8 mouse cellular contexts compared by ENCODE assay signal in the genomic region with DNA sequence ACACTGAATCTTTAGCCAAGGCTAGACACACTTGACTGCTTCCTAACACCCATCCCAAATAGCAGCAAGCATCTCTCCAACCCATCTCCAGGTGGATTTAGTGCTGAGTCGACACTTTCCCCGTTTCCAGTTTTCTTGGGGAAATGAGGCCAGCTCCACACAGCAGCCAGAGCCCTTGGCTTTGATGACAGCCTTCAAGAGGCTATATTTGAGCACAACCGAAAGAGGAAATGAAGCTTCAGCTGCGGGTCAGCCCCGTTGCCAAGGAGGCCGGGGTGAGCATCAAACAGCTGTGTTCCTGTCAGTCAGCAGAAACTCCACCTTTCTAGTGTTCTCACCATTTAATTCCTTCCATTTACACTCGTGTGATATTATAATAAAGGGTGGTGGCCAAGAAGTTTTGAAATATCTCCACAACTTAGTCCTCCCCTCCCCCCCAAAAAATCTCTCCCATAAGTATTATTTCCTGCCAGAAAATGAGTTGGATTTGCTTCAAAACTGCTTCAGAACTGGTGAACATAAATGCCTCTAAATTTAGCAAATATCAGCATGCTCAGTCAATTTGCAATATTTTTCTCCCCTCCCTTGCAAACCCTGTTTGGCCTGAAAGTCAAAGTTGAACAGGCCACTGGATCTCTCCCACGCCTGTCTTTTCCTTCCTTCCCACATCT.
A peak's percentile ranks its signal among the peaks of the same experiment; 100 is the strongest.
DNase-seq lines count a peak whose midpoint lies in the region; ATAC-seq and TF ChIP-seq lines count a peak whose summit lies in the region.

No protein-coding gene starts in this region.

- H3K27me3 ChIP-seq in limb, embryonic 14.5 days (ENCODE audit: control insufficient read depth, insufficient read depth, low read length), result no peaks in the 10 kb centered on the region
- no peaks in the 10 kb centered on the region for H3K27me3 ChIP-seq in limb, embryonic 10.5 days (ENCODE audit: low read depth, poor library complexity, severe bottlenecking)
- H3K27me3 ChIP-seq in small intestine, adult 2 months (ENCODE audit: control insufficient read depth, insufficient read depth, low read length), result no peaks in the 10 kb centered on the region
- no peaks in the 10 kb centered on the region for H3K27me3 ChIP-seq in forebrain, embryonic 12.5 days

- 64% methylated on average over 8 of the region's 8 CpGs for WGBS in limb, embryonic 14.5 days
- WGBS in limb, embryonic 10.5 days, result 77% methylated on average over 8 of the region's 8 CpGs
- WGBS in small intestine, adult 2 months, result 60% methylated on average over 8 of the region's 8 CpGs
- WGBS in forebrain, embryonic 12.5 days, result 86% methylated on average over 8 of the region's 8 CpGs

- H3K27ac ChIP-seq in limb, embryonic 14.5 days (replicated peaks; ENCODE audit: low read depth, low read length), result no peak overlapping the region; the same call in 1 of the 2 replicates
- H3K27ac ChIP-seq in limb, embryonic 10.5 days, result no peak overlapping the region
- H3K27ac ChIP-seq in small intestine, adult 2 months (ENCODE audit: insufficient read depth, low read depth, low read length), result peak overlapping the region; percentile 49
- no peak overlapping the region for H3K27ac ChIP-seq in forebrain, embryonic 12.5 days

- no peak for TF ChIP-seq CTCF in small intestine, adult 2 months (IDR thresholded peaks at IDR 0.05; ENCODE audit: extremely low read depth, insufficient read length, insufficient replicate concordance, low read depth, low read length)

- H3K36me3 ChIP-seq in limb, embryonic 14.5 days (ENCODE audit: control insufficient read depth, insufficient read depth, low read length), result no peaks in the 10 kb centered on the region
- H3K36me3 ChIP-seq in limb, embryonic 10.5 days, result no peaks in the 10 kb centered on the region
- H3K36me3 ChIP-seq in small intestine, adult 2 months (ENCODE audit: control insufficient read depth, insufficient read depth, low read length), result no peaks in the 10 kb centered on the region
- H3K36me3 ChIP-seq in forebrain, embryonic 12.5 days (replicated peaks), result no peaks in the 10 kb centered on the region

- TF ChIP-seq POLR2A in limb, embryonic 14.5 days (IDR thresholded peaks at IDR 0.05; ENCODE audit: borderline replicate concordance, extremely low read depth, insufficient read depth, insufficient read length), result no peak
- TF ChIP-seq POLR2A in small intestine, adult 2 months (IDR thresholded peaks at IDR 0.05; ENCODE audit: low read depth, low read length), result no peak

- H3K4me2 ChIP-seq in limb, embryonic 14.5 days (replicated peaks; ENCODE audit: low read depth, low read length, severe bottlenecking), result no peak overlapping the region
- no peak overlapping the region for H3K4me2 ChIP-seq in forebrain, embryonic 12.5 days

- peak; percentile 50 for ATAC-seq in limb, embryonic 14.5 days (ENCODE audit: low FRiP score, low read depth)
- no peak for ATAC-seq in forebrain, embryonic 12.5 days (ENCODE audit: low FRiP score)

- H3K9me3 ChIP-seq in limb, embryonic 14.5 days (ENCODE audit: control insufficient read depth, low read length), result 0 out of 2 replicates have a peak, but pooled peaks cover 4% of the 10 kb centered on the region
- no peaks in the 10 kb centered on the region for H3K9me3 ChIP-seq in limb, embryonic 10.5 days (replicated peaks)
- H3K9me3 ChIP-seq in forebrain, embryonic 12.5 days, result no peaks in the 10 kb centered on the region

- DNase-seq in limb, embryonic 14.5 days (ENCODE audit: low spot score), result peak; percentile 39
- DNase-seq in limb, embryonic 10.5 days (ENCODE audit: low spot score), result no peak
- DNase-seq in heart, adult 8-10 months (ENCODE audit: low spot score), result peak; percentile 90
- DNase-seq in kidney, postnatal 25 days, result peak; percentile 38 to 77
- DNase-seq in cerebellum, adult 11 months, result no peak
- no peak for DNase-seq in embryo, embryonic 10 days (ENCODE audit: low spot score)

- no peak overlapping the region for H3K9ac ChIP-seq in limb, embryonic 14.5 days (ENCODE audit: low read depth, low read length, severe bottlenecking)
- no peak overlapping the region for H3K9ac ChIP-seq in forebrain, embryonic 12.5 days

- no peak overlapping the region for H3K4me3 ChIP-seq in limb, embryonic 14.5 days (replicated peaks; ENCODE audit: low read length)
- H3K4me3 ChIP-seq in limb, embryonic 10.5 days, result no peak overlapping the region
- H3K4me3 ChIP-seq in small intestine, adult 2 months (ENCODE audit: low read depth, low read length), result no peak overlapping the region
- H3K4me3 ChIP-seq in forebrain, embryonic 12.5 days (replicated peaks), result no peak overlapping the region

- H3K4me1 ChIP-seq in limb, embryonic 14.5 days (ENCODE audit: control insufficient read depth, insufficient read depth, low read length), result no peaks in the 10 kb centered on the region
- no peaks in the 10 kb centered on the region for H3K4me1 ChIP-seq in limb, embryonic 10.5 days
- no peaks in the 10 kb centered on the region; the same call in 1 of the 2 replicates for H3K4me1 ChIP-seq in small intestine, adult 2 months (ENCODE audit: control insufficient read depth, insufficient read depth, insufficient read length, low read length)
- H3K4me1 ChIP-seq in forebrain, embryonic 12.5 days, result no peaks in the 10 kb centered on the region

Comparison
In these comparisons a context has a peak if more than half of its experiments do, and no peak if none do; other contexts are left out.
1. DNase-seq: peak in limb, embryonic 14.5 days (single experiment), heart, adult 8-10 months (single experiment) and kidney, postnatal 25 days (2 of 2); none in limb, embryonic 10.5 days (single experiment), cerebellum, adult 11 months (single experiment) and embryo, embryonic 10 days (single experiment).